Mouse (Mus musculus) heart, adult 2 months (tissue): ENCODE data around the gene Fkbp5. TPM values are rescaled to one million over a fixed set of nuclear protein-coding genes. Genes with fewer than 3 reads are reported as not detected.

Experiments
- DNase-seq, 2 experiments: peaks; one replicate each; pipeline ENCODE4 v3.0.0; 2021
- H3K27ac ChIP-seq: fragments of 200-600 bp; 2 replicates; pipeline ENCODE4 v1.8.1; 2022
- H3K27me3 ChIP-seq: fragments of 200-500 bp; 2 replicates; pipeline ENCODE4 v1.6.1; 2012; ENCODE audit warnings: mild to moderate bottlenecking, low read length, inconsistent platforms, mixed read lengths; ENCODE audit not compliant: control insufficient read depth, insufficient read depth
- H3K36me3 ChIP-seq: fragments of 200-500 bp; 2 replicates; pipeline ENCODE4 v1.6.1; 2012; ENCODE audit warnings: low read length, inconsistent platforms; ENCODE audit not compliant: control insufficient read depth, insufficient read depth
- H3K4me1 ChIP-seq: fragments of 200-500 bp; 2 replicates; pipeline ENCODE4 v1.6.1; 2011; ENCODE audit warnings: low read length; ENCODE audit not compliant: control insufficient read depth, insufficient read depth
- H3K4me3 ChIP-seq: fragments of 200-600 bp; 2 replicates; pipeline ENCODE4 v1.8.1; 2022
- H3K79me2 ChIP-seq: fragments of 200-500 bp; replicated peaks from 2 replicates; pipeline ENCODE4 v1.6.1; 2012; ENCODE audit warnings: mild to moderate bottlenecking, inconsistent platforms, low read length, moderate library complexity, mixed read lengths; ENCODE audit not compliant: control insufficient read depth, insufficient read depth
- H3K9ac ChIP-seq: fragments of 200-500 bp; 2 replicates; pipeline ENCODE4 v1.6.1; 2012; ENCODE audit warnings: low read depth, mild to moderate bottlenecking, control low read depth, inconsistent platforms, low read length, mixed read lengths
- CTCF ChIP-seq: fragments of 200-600 bp; IDR thresholded peaks from 2 replicates; pipeline ENCODE4 v1.8.1; 2022; ENCODE audit warnings: antibody characterized with exemption, mild to moderate bottlenecking, moderate library complexity
- EP300 ChIP-seq: fragments of 200-500 bp; IDR thresholded peaks from 2 replicates; pipeline ENCODE4 v1.6.1; 2011; ENCODE audit warnings: low read depth, low read length, control low read depth; ENCODE audit not compliant: insufficient read depth
- POLR2A ChIP-seq: fragments of 200-500 bp; IDR thresholded peaks from 2 replicates; pipeline ENCODE4 v1.6.1; 2011; ENCODE audit warnings: mild to moderate bottlenecking, low read depth, low read length, control low read depth; ENCODE audit not compliant: insufficient read depth
- WGBS: fragments of 180-500 bp; shearing (Covaris S2); methylation state at CpG from one replicate; pipeline ENCODE4 v1.1.7; 2018; 5-methylcytosine and 5-hydroxymethylcytosine counted together
- intact Hi-C: fragments of 180-260 bp; cut with DNase I; formaldehyde crosslinking; loops from one replicate; pipeline ENCODE4 v1.15.1; 2025
- polyA plus RNA-seq: library from polyadenylated mRNA; depleted of rRNA; stranded (reverse); fragments of >200 nt; gene quantifications from 2 replicates; pipeline ENCODE4 v1.2.3, GENCODE M21; 2012
- total RNA-seq, 2 experiments: library from RNA; stranded (reverse); gene quantifications; 2 replicates each; pipeline ENCODE4 v1.2.3; 2021

Fkbp5 gene
- total and polyA plus RNA-seq, 3 experiments: 8.5 to 70.2 (median 63.3) TPM

- WGBS: 80% methylated on average over 5 of the region's 5 CpGs
- TF ChIP-seq CTCF (no peak), EP300 (no peak), POLR2A (no peak)
- Histone ChIP-seq H3K27me3 (no peaks in the 10 kb centered on the region), H3K79me2 (no peaks in the 10 kb centered on the region), H3K27ac (no peak overlapping the region), H3K4me3 (no peak overlapping the region), H3K4me1 (peaks cover 11% of the 10 kb centered on the region), H3K36me3 (no peaks in the 10 kb centered on the region), H3K9ac (no peak overlapping the region)
- intact Hi-C loops: loop anchor here (10.0 kb wide), 2 partner anchors 56 to 316 kb away; partner anchors contain the start of gene Def6
- DNase-seq: no peak
Observed at GRCm38 (mm10) chr17:28521071-28521726, 3.9 kb upstream of the Fkbp5 start.

- intact Hi-C loops: loop anchor here (10.0 kb wide), 2 partner anchors 56 to 316 kb away; partner anchors contain the start of gene Def6
- no peaks in the 10 kb centered on the region for H3K27me3 ChIP-seq
- DNase-seq: no peak
- TF ChIP-seq POLR2A (no peak), CTCF (no peak), EP300 (no peak)
- no peaks in the 10 kb centered on the region for H3K79me2 ChIP-seq
- H3K4me3 ChIP-seq: no peak overlapping the region
- WGBS: 96% methylated on average over 4 of the region's 4 CpGs
- no peak overlapping the region for H3K9ac ChIP-seq
- peaks cover 15% of the 10 kb centered on the region for H3K4me1 ChIP-seq
- no peak overlapping the region for H3K27ac ChIP-seq
- no peaks in the 10 kb centered on the region for H3K36me3 ChIP-seq
Observed at GRCm38 (mm10) chr17:28520561-28520960, 3.2 kb upstream of the Fkbp5 start.

- Histone ChIP-seq H3K27ac (peak overlapping the region; percentile 9; the same call in 1 of the 2 replicates), H3K79me2 (no peaks in the 10 kb centered on the region), H3K36me3 (no peaks in the 10 kb centered on the region), H3K27me3 (no peaks in the 10 kb centered on the region), H3K4me3 (no peak overlapping the region), H3K4me1 (peaks cover 19% of the 10 kb centered on the region), H3K9ac (no peak overlapping the region)
- WGBS: 85% methylated on average over 3 of the region's 3 CpGs
- intact Hi-C loops: loop anchor here (10.0 kb wide), 2 partner anchors 55 to 315 kb away; partner anchors contain the start of gene Def6
- TF ChIP-seq POLR2A: no peak
- TF ChIP-seq CTCF: peak; percentile 73
- TF ChIP-seq EP300: no peak
- no peak for DNase-seq
Observed at GRCm38 (mm10) chr17:28519827-28520226, 2.5 kb upstream of the Fkbp5 start.

DNA sequence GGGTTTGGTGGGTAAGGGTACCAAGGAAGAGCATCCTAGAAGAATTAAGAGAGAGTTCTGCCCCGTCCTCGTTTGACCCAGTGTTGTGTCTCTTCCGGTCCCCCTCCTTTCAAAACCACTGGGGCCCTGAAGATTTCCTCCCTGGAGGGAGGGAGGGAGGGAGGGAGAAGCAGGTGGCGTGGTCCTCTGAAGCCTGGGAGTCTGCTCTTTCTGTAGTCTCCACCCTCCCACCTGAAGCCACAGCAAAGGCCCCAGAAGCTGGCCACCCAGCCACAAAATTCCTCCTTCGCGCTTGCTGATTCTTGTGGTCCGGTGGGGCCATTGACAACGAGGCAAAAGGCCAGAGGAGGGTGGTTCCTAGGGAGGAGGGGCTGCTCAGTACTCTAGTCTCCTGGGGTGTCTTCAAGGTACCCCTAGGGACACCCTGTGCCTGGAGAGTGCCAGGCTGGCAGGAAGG is 1.3 kb upstream of the Fkbp5 start:
- H3K36me3 ChIP-seq: no peaks in the 10 kb centered on the region
- 28% methylated on average over 8 of the region's 8 CpGs for WGBS

GRCm38 (mm10) chr17:28517956-28518614 is 758 bp upstream of the Fkbp5 start:
- peak overlapping the region; percentile 97 for H3K27ac ChIP-seq

More for the DNA sequence above, 1.3 kb upstream of the Fkbp5 start:
- Histone ChIP-seq H3K9ac (peak overlapping the region; percentile 85), H3K4me1 (peaks cover 23% of the 10 kb centered on the region), H3K27ac (peak overlapping the region; percentile 97), H3K79me2 (no peaks in the 10 kb centered on the region), H3K27me3 (no peaks in the 10 kb centered on the region), H3K4me3 (peak overlapping the region; percentile 71)
- intact Hi-C loops: no loop called here
- TF ChIP-seq CTCF (no peak), POLR2A (peak; percentile 38; the same call in 1 of the 2 replicates)
- peak; percentile 64 to 75 for DNase-seq

More at GRCm38 (mm10) chr17:28517956-28518614, 758 bp upstream of the Fkbp5 start:
- DNase-seq: peak; percentile 96
- H3K79me2 ChIP-seq: no peaks in the 10 kb centered on the region
- no peaks in the 10 kb centered on the region for H3K36me3 ChIP-seq
- 2% methylated on average over 46 of the region's 46 CpGs for WGBS
- intact Hi-C loops: no loop called here
- TF ChIP-seq CTCF: no peak
- TF ChIP-seq EP300: 0 out of 2 replicates have a peak, but pooled peaks have one; percentile 54
- TF ChIP-seq POLR2A: 0 out of 2 replicates have a peak, but pooled peaks have one; percentile 45
- H3K4me1 ChIP-seq: peaks cover 24% of the 10 kb centered on the region
- peak overlapping the region; percentile 71 for H3K4me3 ChIP-seq
- H3K9ac ChIP-seq: peak overlapping the region; percentile 85
- H3K27me3 ChIP-seq: no peaks in the 10 kb centered on the region
